Mouse (Mus musculus) liver, adult 2 months (tissue): ENCODE results near the gene Aida.

Experiments
- CTCF ChIP-seq: fragments of 200-500 bp; IDR thresholded peaks from 2 replicates; pipeline ENCODE4 v1.5.1; 2011; ENCODE audit warnings: low read depth, low read length, control low read depth
- POLR2A ChIP-seq: fragments of 200-500 bp; IDR thresholded peaks from 2 replicates; pipeline ENCODE4 v1.6.1; 2011; ENCODE audit warnings: low read length, control low read depth; ENCODE audit not compliant: insufficient read depth; ENCODE audit errors: extremely low read depth

- TF ChIP-seq CTCF (no peak), POLR2A (no peak)
Observed at GRCm38 (mm10) chr1:183264145-183265008, 32.0 kb upstream of the Aida start.
